Mouse (Mus musculus): ENCODE results near the gene Dhx32.

Dhx32 gene

DNA sequence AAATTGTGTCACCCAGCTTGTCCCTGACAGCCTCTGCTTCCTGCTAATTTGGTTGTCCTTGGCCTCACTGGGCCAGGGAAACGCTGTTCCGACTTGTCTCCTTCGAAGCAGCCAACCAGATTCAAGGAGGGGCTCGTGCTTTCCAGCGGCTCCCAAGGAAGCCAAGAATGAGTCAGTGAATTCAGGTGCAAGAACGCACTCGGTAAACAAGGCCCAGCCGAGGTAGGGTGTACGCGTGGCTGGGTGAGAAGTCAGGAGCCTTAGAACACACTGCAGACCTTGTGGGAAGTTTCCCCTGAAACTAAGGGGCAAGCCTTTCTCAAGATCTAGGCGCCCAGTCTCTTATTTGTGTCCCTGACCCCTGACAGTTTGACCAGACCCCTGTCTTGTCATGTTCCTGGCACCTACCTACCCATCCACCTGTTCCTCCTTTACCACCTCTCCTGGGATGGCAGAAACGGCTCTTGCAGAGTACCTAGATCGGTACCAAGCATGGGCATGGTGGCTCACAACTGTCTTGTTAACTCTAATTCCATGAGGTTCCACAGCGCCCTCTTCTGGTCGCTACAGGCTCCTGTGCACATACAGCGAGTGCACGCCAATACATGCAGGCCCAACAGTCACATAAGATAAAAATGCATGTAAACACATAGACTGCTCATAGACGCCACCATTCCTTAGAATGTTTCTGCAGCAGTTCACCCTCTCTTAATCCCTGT lies at the start of gene Dhx32:
Gene Dhx32, minus strand, starts transcription at position 10 of the 719 bp plus-strand sequence.
- DNase-seq (ENCODE audit: low read depth), result peak; percentile 63

GRCm38 (mm10) chr7:133829579-133829978 lies 47.1 kb upstream of the Dhx32 start:
- no peak for DNase-seq (ENCODE audit: low read depth)

- DNase-seq (ENCODE audit: low read depth), result no peak
Measured at GRCm38 (mm10) chr7:133828514-133828913, 46.0 kb upstream of the Dhx32 start.

DNA sequence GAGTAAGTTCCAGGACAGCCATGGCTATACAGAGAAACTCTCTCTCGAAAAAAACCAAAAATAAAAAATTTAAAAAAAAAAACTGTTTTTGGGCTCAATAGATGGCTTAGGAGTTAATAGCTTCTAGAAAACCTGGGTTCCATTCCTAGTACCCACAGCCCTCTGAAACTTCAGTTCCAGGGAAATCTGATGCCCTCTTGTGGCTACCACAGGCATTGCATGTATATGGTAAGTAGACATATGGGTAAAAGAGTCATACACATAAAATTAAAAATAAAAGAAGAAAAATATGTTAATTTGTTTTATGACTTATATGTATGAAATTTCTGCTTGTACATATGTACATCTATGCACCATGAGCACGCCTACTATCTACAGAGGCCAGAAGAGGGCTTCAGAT lies 42.1 kb upstream of the Dhx32 start:
- no peak for DNase-seq (ENCODE audit: low read depth)

GRCm38 (mm10) chr7:133823751-133824150 lies 41.2 kb upstream of the Dhx32 start:
- DNase-seq (ENCODE audit: low read depth), result no peak

DNA sequence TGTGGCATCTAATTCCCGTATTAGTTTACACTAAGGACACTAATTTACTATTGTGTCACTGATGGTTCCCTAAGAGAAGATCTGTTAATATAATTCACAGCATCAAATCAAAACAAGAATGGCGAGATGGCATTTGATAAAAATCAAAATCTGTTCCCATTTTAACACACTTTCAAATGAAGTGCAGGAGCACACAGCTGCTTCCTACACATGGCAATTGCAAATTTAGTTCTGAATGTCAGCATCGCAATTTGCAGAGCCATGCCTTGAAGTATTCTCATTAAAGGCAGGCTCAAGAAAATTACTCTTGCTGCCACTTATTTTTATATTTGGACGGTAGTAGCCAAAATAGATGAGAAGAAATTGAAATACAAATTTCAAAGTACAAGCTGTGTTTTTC lies 30.8 kb upstream of the Dhx32 start:
- DNase-seq (ENCODE audit: low read depth), result no peak

DNA sequence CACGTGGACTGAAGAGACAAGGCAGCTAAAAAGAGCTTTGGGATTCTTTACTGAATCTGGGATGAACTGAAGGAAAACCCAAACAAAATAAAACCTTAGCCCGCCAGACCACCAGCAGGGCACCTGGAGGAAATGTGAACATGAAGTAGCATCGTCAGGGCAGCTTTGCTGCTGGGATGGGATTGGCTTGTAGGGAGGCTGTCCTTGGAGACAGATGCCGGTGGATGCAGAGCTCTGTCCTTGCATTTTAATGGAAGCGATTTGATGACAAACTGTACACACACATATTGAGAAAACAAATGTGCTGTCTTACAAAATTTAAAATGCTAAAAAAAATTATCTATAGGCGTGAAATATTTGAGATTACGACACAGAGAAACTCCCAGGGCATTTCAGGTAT lies 30.4 kb upstream of the Dhx32 start:
- no peak for DNase-seq (ENCODE audit: low read depth)

DNA sequence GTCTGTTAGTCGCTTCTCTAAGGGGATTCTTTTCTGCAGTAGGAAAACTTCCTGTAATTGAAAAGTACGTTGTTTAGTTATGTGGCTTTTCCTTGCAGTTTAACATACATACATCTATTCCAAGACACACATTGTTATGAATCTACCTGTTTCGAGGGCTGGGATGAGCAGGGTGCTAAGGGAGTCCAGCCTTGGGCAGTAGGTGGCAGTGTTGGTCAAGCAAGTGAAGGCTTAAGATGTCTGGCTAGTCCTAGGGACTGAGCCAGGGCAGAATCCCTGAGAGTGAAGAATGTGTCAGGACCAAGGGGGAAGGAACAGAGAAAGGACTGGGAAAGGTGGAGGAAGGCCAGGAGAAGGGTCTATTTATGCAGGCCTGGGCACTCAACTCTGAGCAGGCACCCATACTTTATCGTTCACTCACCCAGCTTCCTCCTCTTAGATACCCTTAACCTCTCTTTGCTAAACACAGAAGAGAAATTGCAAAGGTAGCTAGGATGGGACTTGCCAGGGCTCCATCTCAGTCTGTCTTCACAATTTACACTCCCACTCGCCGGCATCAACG lies 23.2 kb upstream of the Dhx32 start:
- peak; percentile 35 for DNase-seq (ENCODE audit: low read depth)

DNA sequence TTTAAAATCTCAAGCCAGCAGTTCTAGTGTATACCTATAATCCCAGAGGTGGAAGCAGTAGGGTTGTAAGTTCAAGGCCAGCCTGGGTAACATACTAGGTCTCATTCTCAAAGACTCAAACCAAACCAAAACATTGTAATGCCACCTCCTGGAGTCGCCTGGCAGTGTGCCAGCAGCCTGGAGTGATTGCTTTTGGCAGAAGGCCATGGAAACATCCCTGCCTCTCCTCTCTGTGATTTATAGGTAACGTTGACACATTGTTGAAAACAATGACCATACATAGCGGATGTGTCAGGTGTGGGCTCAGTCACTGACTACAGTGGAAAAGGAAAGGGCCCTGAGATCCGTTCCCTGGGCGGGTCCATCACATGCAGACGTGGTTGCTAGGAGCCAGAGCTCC lies 19.3 kb upstream of the Dhx32 start:
- DNase-seq (ENCODE audit: low read depth), result no peak

DNA sequence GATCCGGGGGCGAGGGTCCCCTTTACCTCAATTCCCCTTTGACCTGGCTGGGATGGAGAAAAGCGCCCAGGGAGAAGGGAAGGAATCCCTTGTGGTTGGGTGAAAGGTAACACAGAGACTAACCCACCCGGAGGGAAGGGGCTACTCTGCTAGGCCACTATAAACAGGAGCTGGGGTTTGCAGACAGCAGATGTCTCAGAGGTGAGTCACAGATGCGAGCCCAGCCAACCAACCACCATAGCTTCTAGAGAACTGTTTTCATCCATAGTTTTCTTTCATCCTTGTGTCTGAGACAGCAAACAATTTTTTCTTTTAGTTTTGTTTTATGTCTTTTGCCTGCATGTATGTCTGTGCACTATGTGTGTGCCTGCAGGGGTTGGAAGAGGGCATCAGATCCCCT lies 17.4 kb upstream of the Dhx32 start:
- no peak for DNase-seq (ENCODE audit: low read depth)

- DNase-seq (ENCODE audit: low read depth), result no peak
Measured at GRCm38 (mm10) chr7:133794720-133795119, 12.2 kb upstream of the Dhx32 start.

GRCm38 (mm10) chr7:133793248-133794131 lies 11.0 kb upstream of the Dhx32 start:
- peak; percentile 64 for DNase-seq (ENCODE audit: low read depth)

DNA sequence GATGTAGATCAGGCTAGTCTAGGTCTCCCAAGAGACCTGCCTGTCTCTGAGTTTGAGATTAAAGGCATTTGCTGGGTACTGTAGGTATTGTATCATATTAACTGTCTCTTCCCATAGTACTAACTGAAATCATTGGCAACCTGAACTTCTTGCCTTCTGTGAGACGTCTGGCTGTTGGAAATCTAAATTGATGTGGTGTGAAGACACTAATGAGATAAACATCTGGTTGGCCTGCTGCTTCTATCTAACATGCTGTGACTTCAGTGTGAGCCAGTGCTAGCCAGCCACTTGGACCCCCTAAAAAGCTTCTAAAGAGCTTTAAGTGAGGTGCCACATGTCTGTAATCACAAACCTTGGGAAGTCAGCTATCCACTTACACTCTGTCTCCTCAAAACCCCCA lies 10.2 kb upstream of the Dhx32 start:
- DNase-seq (ENCODE audit: low read depth), result no peak

- no peak for DNase-seq (ENCODE audit: low read depth)
Measured at GRCm38 (mm10) chr7:133790608-133791229, 8.2 kb upstream of the Dhx32 start.

DNA sequence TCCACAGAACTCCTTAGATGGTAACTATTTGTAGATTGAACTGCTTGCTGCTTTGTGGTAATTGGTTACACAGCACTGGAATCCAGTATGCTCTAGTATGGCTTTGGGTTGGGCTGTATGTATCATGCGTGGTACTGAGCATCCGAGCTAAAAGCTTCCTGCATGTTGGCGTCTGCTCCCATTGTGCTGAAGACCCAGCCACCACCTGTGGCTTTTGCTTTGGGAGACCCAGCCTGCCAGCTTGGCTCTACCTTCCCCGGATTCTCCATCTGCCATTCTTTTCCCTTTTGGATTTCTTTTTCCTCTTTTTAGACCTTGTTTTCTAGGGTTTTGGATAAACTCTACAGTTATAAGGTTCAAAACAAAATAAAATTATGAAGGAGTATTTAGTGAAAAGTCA lies 7.6 kb upstream of the Dhx32 start:
- no peak for DNase-seq (ENCODE audit: low read depth)

GRCm38 (mm10) chr7:133788147-133788546 lies 5.6 kb upstream of the Dhx32 start:
- no peak for DNase-seq (ENCODE audit: low read depth)

GRCm38 (mm10) chr7:133787571-133787970 lies 5.0 kb upstream of the Dhx32 start:
- no peak for DNase-seq (ENCODE audit: low read depth)

DNA sequence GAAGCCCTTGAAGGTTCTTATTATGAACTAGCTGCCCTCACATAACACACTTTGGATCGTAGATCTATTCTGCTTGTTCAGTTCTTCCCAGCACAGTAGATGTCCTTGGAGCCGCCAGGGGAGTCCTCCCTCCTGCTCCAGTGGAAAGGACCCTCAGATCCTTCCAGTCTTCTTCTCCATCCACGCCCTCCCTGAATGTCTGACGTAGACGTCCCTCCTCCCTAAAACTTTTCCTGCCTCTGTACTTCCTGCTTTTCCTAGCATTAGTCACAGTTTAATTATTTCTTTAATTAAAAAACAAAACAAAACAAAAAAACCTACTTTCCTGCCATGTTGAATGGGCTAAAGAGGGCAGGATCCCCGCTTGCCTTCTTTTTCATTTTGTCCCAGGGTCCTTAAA lies 535 bp downstream of the Dhx32 start:
- no peak for DNase-seq (ENCODE audit: low read depth)

DNA sequence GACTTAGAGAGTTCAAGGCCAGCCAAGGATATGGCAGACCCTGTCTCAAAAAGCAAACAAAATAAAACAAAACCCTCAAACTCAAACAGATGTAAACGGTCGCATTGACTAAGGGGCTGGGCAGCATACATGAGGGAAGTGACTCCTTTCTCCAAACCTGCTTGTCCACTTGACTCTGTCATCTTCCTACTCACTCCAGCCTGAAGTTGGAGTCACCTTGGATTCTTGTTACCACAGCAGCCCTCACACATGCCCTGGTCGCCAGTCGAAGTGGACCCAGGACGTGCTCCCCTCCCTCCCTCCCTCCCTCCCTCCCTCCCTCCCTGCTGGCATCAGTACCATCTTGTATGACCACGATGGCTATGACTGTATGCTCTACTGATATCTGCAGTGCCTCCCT lies 943 bp downstream of the Dhx32 start:
- no peak for DNase-seq (ENCODE audit: low read depth)

- DNase-seq (ENCODE audit: low read depth), result no peak
Measured at GRCm38 (mm10) chr7:133776626-133776996, 5.9 kb downstream of the Dhx32 start, which contains the start of gene Fank1. Gene Fank1 (plus strand): TSS chr7:133776861.

GRCm38 (mm10) chr7:133775796-133776625 lies 6.5 kb downstream of the Dhx32 start:
- no peak for DNase-seq (ENCODE audit: low read depth)

DNA sequence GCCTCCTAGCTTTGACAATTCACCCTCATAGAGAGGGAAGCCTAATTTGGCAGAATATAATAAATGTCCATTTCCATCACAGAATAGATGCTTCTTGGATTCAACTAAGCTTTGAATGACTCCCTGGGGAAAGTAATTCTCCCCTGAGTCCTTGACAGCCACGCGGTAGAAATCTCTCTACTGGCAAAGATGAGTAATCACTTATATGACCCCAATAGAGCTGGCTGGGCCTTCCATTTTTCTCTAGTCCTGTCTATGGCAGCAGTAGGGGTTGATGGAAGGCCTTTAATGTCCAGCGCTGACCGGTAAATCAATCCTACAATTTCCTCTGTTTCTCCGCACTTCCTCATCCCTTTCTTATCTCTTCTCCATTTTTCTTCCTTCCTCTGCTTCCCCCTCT lies 7.3 kb downstream of the Dhx32 start:
- no peak for DNase-seq (ENCODE audit: low read depth)
